Mouse (Mus musculus): ENCODE results near the gene Vasp. TPM values are rescaled to one million over a fixed set of nuclear protein-coding genes. Genes with fewer than 3 reads are reported as not detected.

Gene Vasp
- total and polyA plus RNA-seq, 3 experiments, result 130 to 185 TPM; not detected in 1

- H3K27ac ChIP-seq (ENCODE audit: control insufficient read depth, low read depth, low read length), result no peak overlapping the region
Observed at GRCm38 (mm10) chr7:19236411-19236810, 35.2 kb downstream of the Vasp start.

GRCm38 (mm10) chr7:19235092-19235671 is 36.4 kb downstream of the Vasp start:
- Histone ChIP-seq H3K4me1 (ENCODE audit: control insufficient read depth in 1 of 2, insufficient read depth in 2 of 2, low read length in 2 of 2) (peaks cover 0 to 16% of the 10 kb centered on the region in 2 experiments; a peak in 2 of 4 replicates), H3K36me3 (ENCODE audit: control insufficient read depth in 1 of 2, insufficient read depth in 2 of 2, low read length in 2 of 2) (peaks cover 0 to 8% of the 10 kb centered on the region in 2 experiments; a peak in 3 of 4 replicates), H3K27ac (ENCODE audit: control insufficient read depth, low read depth, low read length) (no peak overlapping the region), H3K4me3 (ENCODE audit: control insufficient read depth in 1 of 2, insufficient read depth in 1 of 2, low read depth in 2 of 2, low read length in 2 of 2) (no peak overlapping the region), H3K9ac (ENCODE audit: control insufficient read depth, low read depth, low read length, poor library complexity, severe bottlenecking) (no peak overlapping the region), H3K9me3 (replicated peaks; ENCODE audit: insufficient read depth, low read length) (no peaks in the 10 kb centered on the region), H3K79me2 (ENCODE audit: control insufficient read depth, insufficient read depth, low read length, poor library complexity) (peaks cover 39% of the 10 kb centered on the region), H3K27me3 (ENCODE audit: control insufficient read depth in 1 of 2, insufficient read depth in 2 of 2, low read length in 2 of 2) (no peaks in the 10 kb centered on the region)
- DNase-seq (ENCODE audit: low read depth, low spot score), result peak; percentile 73
- TF ChIP-seq NRF1 (IDR thresholded peaks at IDR 0.05; ENCODE audit: insufficient read depth, low read depth, low read length, poor library complexity, severe bottlenecking) (no peak), SIN3A (IDR thresholded peaks at IDR 0.05; ENCODE audit: low read length) (peak; percentile 78), MXI1 (IDR thresholded peaks at IDR 0.05; ENCODE audit: low read depth, low read length) (0 out of 2 replicates have a peak, but pooled peaks have one; percentile 19), SMC3 (IDR thresholded peaks at IDR 0.05; ENCODE audit: low read depth, low read length) (no peak), JUND (IDR thresholded peaks at IDR 0.05; ENCODE audit: low read depth, low read length) (no peak), BHLHE40 (IDR thresholded peaks at IDR 0.05; ENCODE audit: borderline replicate concordance, low read depth, low read length) (peak; percentile 79; the same call in 1 of the 2 replicates), RCOR1 (IDR thresholded peaks at IDR 0.05; ENCODE audit: low read depth, low read length) (peak; percentile 31; the same call in 1 of the 2 replicates), NELFE (IDR thresholded peaks at IDR 0.05; ENCODE audit: low read depth, low read length) (no peak), USF1 (IDR thresholded peaks at IDR 0.05; ENCODE audit: low read depth, low read length) (peak; percentile 11; the same call in 1 of the 2 replicates), MAFK (IDR thresholded peaks at IDR 0.05; ENCODE audit: borderline replicate concordance, low read depth, low read length) (no peak), HCFC1 (IDR thresholded peaks at IDR 0.05; ENCODE audit: low read depth, low read length) (no peak), ZMIZ1 (IDR thresholded peaks at IDR 0.05; ENCODE audit: low read depth, low read length) (no peak), GATA1 (IDR thresholded peaks at IDR 0.05; ENCODE audit: low read depth, low read length) (0 out of 2 replicates have a peak, but pooled peaks have one; percentile 47), ETS1 (IDR thresholded peaks at IDR 0.05; ENCODE audit: low read depth, low read length) (peak; percentile 54), USF2 (IDR thresholded peaks at IDR 0.05; ENCODE audit: borderline replicate concordance in 1 of 2, insufficient read depth in 1 of 2, low read depth in 1 of 2, low read length in 2 of 2) (no peak), TAL1 (IDR thresholded peaks at IDR 0.05; ENCODE audit: low read length) (peak; percentile 51)

More at GRCm38 (mm10) chr7:19236411-19236810, 35.2 kb downstream of the Vasp start:
- Histone ChIP-seq H3K27me3 (ENCODE audit: control insufficient read depth in 1 of 2, insufficient read depth in 2 of 2, low read length in 2 of 2) (no peaks in the 10 kb centered on the region), H3K79me2 (ENCODE audit: control insufficient read depth, insufficient read depth, low read length, poor library complexity) (peaks cover 38% of the 10 kb centered on the region), H3K4me1 (ENCODE audit: control insufficient read depth in 1 of 2, insufficient read depth in 2 of 2, low read length in 2 of 2) (peaks cover 4 to 16% of the 10 kb centered on the region in 2 experiments; a peak in 3 of 4 replicates), H3K36me3 (ENCODE audit: control insufficient read depth in 1 of 2, insufficient read depth in 2 of 2, low read length in 2 of 2) (peaks cover 0 to 8% of the 10 kb centered on the region in 2 experiments; a peak in 3 of 4 replicates), H3K9ac (ENCODE audit: control insufficient read depth, low read depth, low read length, poor library complexity, severe bottlenecking) (no peak overlapping the region), H3K4me3 (ENCODE audit: control insufficient read depth in 1 of 2, insufficient read depth in 1 of 2, low read depth in 2 of 2, low read length in 2 of 2) (no peak overlapping the region), H3K9me3 (replicated peaks; ENCODE audit: insufficient read depth, low read length) (no peaks in the 10 kb centered on the region)
- DNase-seq (ENCODE audit: low read depth, low spot score), result no peak
- no peak for TF ChIP-seq UBTF (IDR thresholded peaks at IDR 0.05; ENCODE audit: borderline replicate concordance, insufficient read depth, low read depth, low read length)
- TF ChIP-seq MYC (IDR thresholded peaks at IDR 0.05; ENCODE audit: low read depth, low read length), result no peak
- no peak for TF ChIP-seq HCFC1 (IDR thresholded peaks at IDR 0.05; ENCODE audit: low read depth, low read length)
- no peak for TF ChIP-seq USF1 (IDR thresholded peaks at IDR 0.05; ENCODE audit: low read depth, low read length)
- no peak for TF ChIP-seq MYB (IDR thresholded peaks at IDR 0.05; ENCODE audit: low read depth, low read length)
- no peak for TF ChIP-seq E2F4 (IDR thresholded peaks at IDR 0.05; ENCODE audit: borderline replicate concordance, low read depth, low read length)
- TF ChIP-seq KAT2A (conservative IDR thresholded peaks at IDR 0.05; ENCODE audit: low read depth, low read length), result no peak
- no peak for TF ChIP-seq POLR2AphosphoS5 (IDR thresholded peaks at IDR 0.05; ENCODE audit: borderline replicate concordance, low read depth, low read length)
- no peak for TF ChIP-seq ETS1 (IDR thresholded peaks at IDR 0.05; ENCODE audit: low read depth, low read length)
- TF ChIP-seq BHLHE40 (IDR thresholded peaks at IDR 0.05; ENCODE audit: borderline replicate concordance, low read depth, low read length), result no peak
- no peak for TF ChIP-seq USF2 (IDR thresholded peaks at IDR 0.05; ENCODE audit: borderline replicate concordance in 1 of 2, insufficient read depth in 1 of 2, low read depth in 1 of 2, low read length in 2 of 2)
- TF ChIP-seq CHD1 (IDR thresholded peaks at IDR 0.05; ENCODE audit: low read depth, low read length), result no peak
- no peak for TF ChIP-seq ZMIZ1 (IDR thresholded peaks at IDR 0.05; ENCODE audit: low read depth, low read length)
- TF ChIP-seq SIN3A (IDR thresholded peaks at IDR 0.05; ENCODE audit: low read length), result no peak
- no peak for TF ChIP-seq MAX (IDR thresholded peaks at IDR 0.05; ENCODE audit: low read length)
